Mouse (Mus musculus) embryonic fibroblast, embryonic 13.5 days (primary cell): Measurements from ENCODE around the gene 1110002E22Rik.

Source experiments
- CTCF ChIP-seq: IDR thresholded peaks from 2 replicates; pipeline ENCODE4 v1.5.1; 2011; ENCODE audit warnings: mild to moderate bottlenecking, control low read depth, low read length, moderate library complexity, borderline replicate concordance; ENCODE audit not compliant: insufficient read depth
- POLR2A ChIP-seq: IDR thresholded peaks from 2 replicates; pipeline ENCODE4 v1.6.1; 2011; ENCODE audit warnings: low read depth, mild to moderate bottlenecking, control low read depth, low read length, moderate library complexity

DNA sequence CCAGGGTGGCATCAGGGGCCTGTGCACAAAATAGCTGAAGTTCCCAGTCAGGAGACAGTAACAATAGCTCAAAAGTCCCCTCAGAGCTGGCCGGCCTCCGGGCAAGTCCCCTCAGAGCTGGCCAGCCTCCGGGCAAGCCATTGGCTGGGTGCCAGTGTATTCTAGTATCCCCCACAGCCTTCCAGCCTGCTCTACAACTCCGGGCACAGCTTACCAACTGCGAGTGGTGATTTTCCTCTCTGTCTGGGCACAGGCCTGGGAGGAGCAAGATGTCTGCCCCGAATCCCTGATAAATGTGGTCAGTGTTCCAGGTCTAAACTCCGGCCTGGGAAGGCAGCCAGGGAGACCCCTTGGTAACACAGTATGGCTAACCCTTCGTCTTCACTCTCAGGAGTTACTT is 10.4 kb downstream of the 1110002E22Rik start:
- TF ChIP-seq POLR2A (no peak), CTCF (no peak)
